Mouse (Mus musculus) Patski (cell line): Measurements from ENCODE around the gene Galp. TPM values are rescaled to one million over a fixed set of nuclear protein-coding genes. Genes with fewer than 3 reads are reported as not detected.
"Not testable (repeated sequence)": the region's sequence is repeated elsewhere in the genome, so short reads cannot be mapped to it uniquely, and the experiment has no call there.

ENCODE experiments used
- ATAC-seq: fragments of 100-300 bp; one replicate; pipeline ENCODE4 v1.8.0; 2021
- CTCF ChIA-PET: fragments of 350-600 bp; sonication (Branson Sonifier 250); formaldehyde crosslinking; loops from one replicate; lab custom pipeline; 2022; ENCODE audit warnings: inconsistent platforms; lab: Charles Lee
- POLR2A ChIA-PET: fragments of 350-600 bp; sonication (Branson Sonifier 250); formaldehyde crosslinking; loops from one replicate; lab custom pipeline; 2022; ENCODE audit warnings: antibody characterized with exemption, inconsistent platforms; lab: Charles Lee
- DNase-seq: peaks from one replicate; pipeline ENCODE4 v3.0.0-alpha.2; 2011; ENCODE audit warnings: low read depth, low spot score
- H3K27me3 ChIP-seq: fragments of 371-371 bp; one replicate; pipeline ENCODE4 v1.5.1; 2021
- CTCF ChIP-seq: fragments of 100-300 bp; IDR thresholded peaks from one replicate; pipeline ENCODE4 v1.5.1; 2021
- in situ Hi-C: fragments of 300-500 bp; cut with MboI; formaldehyde crosslinking; loops from 3 replicates; pipeline ENCODE4 v1.11.1; 2018; ENCODE audit warnings: low pct_unique_long_range_greater_than_20kb, mixed read lengths
- polyA plus RNA-seq: library from polyadenylated mRNA; unstranded; gene quantifications from one replicate; pipeline ENCODE4 v1.2.3, GENCODE M21; 2021

The Galp gene
- polyA plus RNA-seq, 1 experiment from 2014 or later = not detected

DNA sequence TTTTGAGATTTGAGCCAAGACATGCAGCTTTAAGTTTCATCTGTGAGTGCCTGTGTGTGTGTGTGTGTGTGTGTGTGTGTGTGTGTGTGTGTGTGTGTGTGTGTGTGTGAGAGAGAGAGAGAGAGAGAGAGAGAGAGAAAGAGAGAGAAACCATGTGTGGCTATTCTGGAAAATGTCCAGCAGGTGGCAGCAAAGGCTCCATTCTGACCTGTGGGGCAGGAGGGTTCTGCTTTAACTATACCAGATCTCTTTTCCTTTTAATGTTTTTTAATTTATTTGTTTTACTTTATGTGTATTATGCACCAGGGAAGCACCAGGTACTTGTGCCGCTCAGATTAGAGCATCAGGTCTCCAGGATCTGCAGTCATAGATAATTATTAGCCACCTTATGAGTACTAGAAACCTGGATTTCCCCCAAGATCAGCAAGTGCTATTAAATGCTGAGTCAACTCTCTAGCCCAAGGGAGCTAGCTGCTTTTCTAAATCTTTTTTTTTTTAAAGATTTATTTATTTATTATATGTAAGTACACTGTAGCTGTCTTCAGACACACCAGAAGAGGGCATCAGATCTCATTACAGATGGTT lies 44.0 kb downstream of the Galp start:
- peak; percentile 57 for TF ChIP-seq CTCF
- ATAC-seq = peak; percentile 67
- CTCF ChIA-PET = interaction anchor here (0.7 to 1.7 kb wide), 11 partner anchors 10 to 62 kb away, joined by 3 to 14 read pairs (median 3); no protein-coding TSS in a partner anchor
- POLR2A ChIA-PET, in situ Hi-C loops: not testable (repeated sequence)
- peak; percentile 19 for DNase-seq
- peaks cover 23% of the 10 kb centered on the region for H3K27me3 ChIP-seq

DNA sequence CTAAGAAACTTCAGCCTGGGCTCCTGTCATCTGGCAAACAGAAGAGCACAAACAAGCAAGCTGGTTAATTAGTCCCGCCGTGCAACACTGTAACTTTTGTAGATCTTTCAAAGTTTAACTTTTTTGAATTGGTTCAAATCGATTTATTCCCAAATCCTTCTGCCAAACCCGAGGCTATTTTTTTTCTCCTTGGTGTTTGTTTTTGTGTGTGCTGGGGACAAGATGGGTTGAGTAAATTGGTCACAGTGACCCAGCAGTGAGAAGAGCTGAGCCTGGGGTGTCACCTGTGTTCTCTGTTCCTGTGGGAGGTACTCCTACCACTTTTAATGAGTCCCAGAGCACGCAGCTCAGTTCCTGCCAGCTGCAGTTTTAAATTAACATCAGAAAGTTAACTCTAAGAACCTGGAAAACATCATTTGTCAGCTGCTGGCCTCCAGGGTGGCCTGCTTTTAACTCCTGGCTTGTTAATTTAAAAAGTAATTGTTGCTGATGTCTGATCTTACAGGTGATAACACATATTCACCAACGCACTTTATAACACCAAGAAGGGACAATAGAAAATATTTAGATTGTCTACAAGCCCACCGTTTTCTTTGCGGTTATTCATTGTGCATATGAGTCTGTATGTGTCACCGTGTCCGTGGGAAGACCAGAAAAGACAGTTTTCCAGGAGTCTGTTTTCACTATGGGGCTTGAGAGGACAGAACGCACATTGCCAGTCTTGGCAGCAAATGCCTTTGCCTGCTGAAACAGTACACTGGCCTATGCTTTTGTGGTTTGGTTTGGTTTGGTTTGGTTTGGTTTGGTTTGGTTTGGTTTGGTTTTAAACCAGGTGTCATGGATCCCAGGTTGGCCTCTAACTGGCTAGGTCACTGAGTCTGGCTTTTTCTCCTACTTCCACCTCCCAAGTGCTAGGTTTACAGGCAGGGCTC lies 47.7 kb downstream of the Galp start:
- POLR2A ChIA-PET = no interaction called here
- CTCF ChIA-PET = interaction anchor here (1.7 kb wide), 1 partner anchor 14 kb away, joined by 4 read pairs; no protein-coding TSS in a partner anchor
- TF ChIP-seq CTCF = no peak
- peaks cover 18% of the 10 kb centered on the region for H3K27me3 ChIP-seq
- ATAC-seq (no peak), DNase-seq (no peak)
- in situ Hi-C loops = no loop called here

DNA sequence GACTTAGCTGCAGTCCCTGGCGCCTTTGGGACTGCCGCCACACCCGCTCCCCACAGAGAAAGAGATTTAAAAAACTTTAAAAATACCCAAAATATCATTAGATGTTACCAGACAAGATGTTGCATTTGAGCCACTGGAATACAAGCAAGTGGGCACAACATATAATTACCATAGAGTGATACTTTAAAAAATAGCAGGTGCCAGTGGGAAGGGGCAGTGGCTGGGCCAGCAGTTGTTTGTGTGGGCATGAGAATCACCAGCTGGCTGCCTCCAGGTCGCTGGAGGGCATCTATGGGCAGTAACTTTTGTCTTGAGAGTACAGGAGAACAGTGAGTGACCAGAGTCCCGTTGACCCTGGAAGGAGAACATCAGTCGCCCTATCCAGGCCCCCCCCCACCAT lies 55.5 kb downstream of the Galp start, which contains the start of gene Epp13:
TSS of gene Epp13 (plus strand) at position 301 of the 400 bp plus-strand sequence.
- ATAC-seq = no peak
- H3K27me3 ChIP-seq = peaks cover 13% of the 10 kb centered on the region
- no peak for TF ChIP-seq CTCF
- POLR2A ChIA-PET = no interaction called here
- DNase-seq = no peak
- in situ Hi-C loops = no loop called here
- CTCF ChIA-PET = no interaction called here

DNA sequence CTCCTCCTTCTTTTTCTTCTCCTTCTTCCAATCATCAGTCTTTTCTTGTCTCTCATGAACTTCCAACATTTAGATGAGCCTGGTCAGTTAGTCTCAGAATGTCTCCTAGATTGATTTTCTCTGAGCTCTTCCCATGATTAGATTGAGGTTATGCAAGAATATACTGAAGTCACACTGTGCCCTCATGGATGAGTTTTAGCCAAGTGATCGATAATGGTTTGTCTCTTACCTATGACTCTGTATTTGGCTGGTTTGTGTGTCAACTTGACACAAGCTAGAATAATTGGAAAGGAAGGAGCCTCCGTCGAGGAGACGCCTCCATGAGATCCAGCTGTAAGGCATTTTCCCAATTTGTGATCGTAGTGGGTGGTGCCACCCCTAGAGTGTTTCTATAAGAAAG lies 57.6 kb downstream of the Galp start:
- peaks cover 22% of the 10 kb centered on the region for H3K27me3 ChIP-seq
- ChIA-PET POLR2A (no interaction called here), CTCF (interaction anchor here (1.7 kb wide), 1 partner anchor 28 kb away, joined by 3 read pairs; no protein-coding TSS in a partner anchor)
- TF ChIP-seq CTCF = no peak
- ATAC-seq (no peak), DNase-seq (no peak)
- in situ Hi-C loops = no loop called here

DNA sequence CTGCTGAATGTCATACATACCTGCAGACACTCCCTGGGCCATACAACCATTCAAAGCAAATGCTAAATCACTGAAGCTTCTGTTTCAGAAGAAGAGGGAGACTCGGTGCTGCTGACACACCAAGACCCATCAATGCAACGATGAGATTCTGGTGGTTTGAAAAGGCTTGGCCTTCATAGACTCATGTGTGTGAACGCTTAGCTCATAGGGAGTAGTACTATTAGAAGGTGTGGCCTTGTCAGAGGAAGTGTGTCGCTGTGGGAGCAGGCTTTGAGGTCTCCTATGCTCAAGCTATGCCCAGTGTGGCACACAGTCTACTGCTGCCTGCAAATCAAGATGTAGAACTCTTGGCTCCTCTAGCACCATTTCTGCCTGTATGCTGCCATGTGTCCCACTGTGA lies 60.5 kb downstream of the Galp start:
- DNase-seq = no peak
- in situ Hi-C loops = no loop called here
- POLR2A ChIA-PET = no interaction called here

DNA sequence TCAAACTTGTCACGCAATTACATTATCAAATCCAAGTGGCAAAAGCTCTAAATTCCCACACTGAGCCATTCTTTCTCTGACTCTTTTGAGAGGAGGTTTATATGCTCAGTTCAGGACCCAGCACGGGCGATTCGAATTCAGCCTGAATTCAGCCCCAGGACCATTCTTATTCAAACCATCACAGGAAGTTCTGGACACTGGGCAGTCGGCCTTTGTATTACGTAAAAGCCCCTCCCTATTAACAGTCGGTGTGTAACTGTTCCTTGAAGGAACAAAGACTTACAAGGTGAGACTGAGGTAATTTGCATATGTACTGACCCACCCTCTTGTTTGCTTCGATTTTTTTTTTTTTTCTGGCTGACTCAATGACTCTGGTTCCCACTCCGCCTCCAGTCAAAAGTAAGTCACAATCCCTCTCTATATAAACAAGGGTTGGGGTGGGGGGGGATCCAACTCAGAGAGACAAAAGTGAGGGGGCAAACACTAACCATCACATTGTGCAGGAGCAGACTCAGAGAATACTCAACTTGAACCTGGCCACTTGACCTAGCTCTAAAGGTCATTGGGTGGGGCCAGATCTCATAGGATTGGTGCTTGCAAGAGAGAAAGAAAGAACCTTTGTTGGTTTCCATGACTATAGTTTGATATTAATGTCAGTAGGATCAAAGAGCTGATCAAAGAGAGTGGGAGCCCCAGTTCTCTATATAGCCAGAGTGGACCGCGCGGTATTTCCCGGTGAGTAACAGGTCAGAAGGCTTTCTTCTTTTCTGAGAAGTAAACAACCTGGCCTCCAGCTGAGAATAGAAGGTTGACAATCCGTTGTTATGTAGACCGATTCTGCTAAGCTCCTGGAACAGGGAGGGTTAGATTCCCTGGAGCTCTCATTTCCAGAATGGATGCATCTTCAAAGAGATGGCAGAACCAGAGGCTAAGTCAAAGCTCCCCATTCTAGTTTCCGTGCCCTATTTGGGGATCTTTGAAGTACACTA lies 61.6 kb downstream of the Galp start:
- DNase-seq (no peak), ATAC-seq (no peak)
- in situ Hi-C loops = no loop called here
- peaks cover 33% of the 10 kb centered on the region for H3K27me3 ChIP-seq
- CTCF ChIA-PET = interaction anchor here (0.6 kb wide), 1 partner anchor 18 kb away, joined by 3 read pairs; no protein-coding TSS in a partner anchor
- POLR2A ChIA-PET = no interaction called here
- no peak for TF ChIP-seq CTCF

More for the DNA sequence above, 60.5 kb downstream of the Galp start:
- CTCF ChIA-PET = interaction anchor here (0.9 to 1.1 kb wide), 2 partner anchors 8 to 17 kb away, joined by 3 to 5 read pairs; no protein-coding TSS in a partner anchor
- ATAC-seq = no peak
- peaks cover 30% of the 10 kb centered on the region for H3K27me3 ChIP-seq
- TF ChIP-seq CTCF = no peak

DNA sequence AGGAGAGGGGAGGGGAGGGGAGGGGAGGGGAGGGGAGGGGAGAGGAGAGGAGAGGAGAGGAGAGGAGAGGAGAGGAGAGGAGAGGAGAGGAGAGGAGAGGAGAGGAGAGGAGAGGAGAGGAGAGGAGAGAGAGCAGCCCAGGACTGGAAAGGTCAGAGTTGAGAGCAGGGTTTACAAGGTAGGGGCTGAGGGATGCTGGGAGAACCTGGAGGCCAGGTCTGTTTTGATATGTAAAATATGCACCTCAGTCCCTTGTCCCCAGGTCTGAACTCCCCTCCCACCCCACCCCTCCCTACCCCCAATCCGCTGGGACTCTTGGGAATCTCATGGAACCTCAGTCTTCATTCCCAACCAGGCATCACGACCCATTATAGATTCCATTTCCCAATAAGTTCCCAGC lies 63.1 kb downstream of the Galp start:
- ATAC-seq, POLR2A ChIA-PET, in situ Hi-C loops, DNase-seq, CTCF ChIA-PET: not testable (repeated sequence)
- peaks cover 33% of the 10 kb centered on the region for H3K27me3 ChIP-seq

DNA sequence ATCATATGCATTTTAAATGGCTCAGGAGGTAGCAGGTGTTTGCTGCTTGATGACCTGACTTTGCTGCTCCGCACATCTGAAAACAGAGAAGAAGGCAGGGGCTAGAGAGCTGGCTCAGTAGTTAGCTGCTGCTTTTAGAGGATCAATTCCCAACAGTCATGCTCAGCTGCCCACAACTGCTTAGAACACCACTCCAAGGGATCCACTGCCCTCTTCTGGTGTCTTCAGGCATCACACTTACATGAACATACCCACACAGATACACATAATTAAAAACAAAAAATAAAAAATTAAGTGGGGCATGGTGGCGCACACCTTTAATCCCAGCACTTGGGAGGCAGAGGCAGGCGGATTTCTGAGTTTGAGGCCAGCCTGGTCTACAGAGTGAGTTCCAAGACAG lies 65.2 kb downstream of the Galp start:
- in situ Hi-C loops = no loop called here
- no peak for ATAC-seq

DNA sequence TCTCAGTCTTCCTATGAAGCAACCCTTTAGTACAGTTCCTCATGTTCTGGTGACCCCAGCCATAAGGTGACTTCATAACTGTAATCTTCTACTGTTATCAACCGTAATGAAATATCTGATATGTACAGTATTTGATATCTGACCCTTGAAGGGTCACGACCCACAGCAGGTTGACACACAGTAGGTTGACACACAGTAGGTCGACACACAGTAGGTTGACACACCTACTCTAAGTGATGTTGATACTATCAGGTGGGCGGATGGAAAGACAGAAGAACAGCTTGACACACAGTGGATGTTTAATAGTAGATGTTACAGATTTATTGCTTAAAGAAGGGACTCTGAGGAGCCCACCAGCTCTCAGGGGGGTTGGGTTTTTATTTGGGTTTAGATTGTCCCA lies 66.1 kb downstream of the Galp start:
- in situ Hi-C loops = no loop called here
- ATAC-seq = no peak
- ChIA-PET POLR2A (no interaction called here), CTCF (interaction anchor here (0.7 kb wide), 1 partner anchor 20 kb away, joined by 3 read pairs; no protein-coding TSS in a partner anchor)
- DNase-seq = no peak
- TF ChIP-seq CTCF = no peak
- peaks cover 26% of the 10 kb centered on the region for H3K27me3 ChIP-seq

More for the DNA sequence above, 65.2 kb downstream of the Galp start:
- POLR2A ChIA-PET = no interaction called here
- CTCF ChIA-PET = no interaction called here
- TF ChIP-seq CTCF = peak; percentile 32
- DNase-seq = no peak
- peaks cover 24% of the 10 kb centered on the region for H3K27me3 ChIP-seq

DNA sequence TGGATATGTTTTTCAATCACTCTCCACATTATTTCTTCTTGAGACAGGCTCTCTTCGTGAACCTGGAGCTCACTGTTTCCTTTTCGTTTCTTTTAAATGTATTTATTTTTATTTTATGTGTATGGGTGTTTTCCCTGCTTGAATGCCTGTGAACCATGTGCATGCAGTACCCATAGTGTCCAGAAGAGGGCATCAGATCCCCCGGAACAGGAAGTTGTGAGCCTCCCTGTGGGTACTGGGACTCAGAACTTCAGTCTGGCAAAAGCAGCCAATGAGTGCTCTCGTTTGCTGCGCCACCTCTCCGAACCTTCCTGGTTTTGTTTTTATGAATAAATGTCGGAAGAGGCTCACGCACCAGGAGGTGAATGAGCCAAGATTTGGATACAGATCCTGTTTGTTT lies 68.8 kb downstream of the Galp start:
- CTCF ChIA-PET = interaction anchor here (1.4 kb wide), 1 partner anchor 8 kb away, joined by 5 read pairs; no protein-coding TSS in a partner anchor
- in situ Hi-C loops = no loop called here
- ATAC-seq = no peak
- TF ChIP-seq CTCF = peak; percentile 51
- POLR2A ChIA-PET = no interaction called here
- DNase-seq = no peak
- H3K27me3 ChIP-seq = peaks cover 13% of the 10 kb centered on the region

Other genes with a start within 250 kb of the Galp start
- gene Vmn1r65, start 186.1 kb upstream of the Galp start, polyA plus RNA-seq = not detected
- gene Nlrp4c, start 151.9 kb upstream of the Galp start, polyA plus RNA-seq = not detected
- gene Zfp787, start 41.1 kb upstream of the Galp start, polyA plus RNA-seq = 31.1 TPM
- 30.6 TPM for gene Zfp444, start 24.9 kb upstream of the Galp start, polyA plus RNA-seq
- gene Zscan5b, start 25.2 kb downstream of the Galp start, polyA plus RNA-seq = not detected
- not detected for gene Epp13, start 55.6 kb downstream of the Galp start, polyA plus RNA-seq
- gene Zfp667, start 89.5 kb downstream of the Galp start, polyA plus RNA-seq = 3.6 TPM
- not detected for gene Zfp583, start 134.2 kb downstream of the Galp start, polyA plus RNA-seq
- gene Gm3854, start 146.7 kb downstream of the Galp start, polyA plus RNA-seq = 0.99 TPM
- gene Zfp78, start 166.2 kb downstream of the Galp start, polyA plus RNA-seq = 3.4 TPM
- 7.6 TPM for gene Zfp28, start 186.2 kb downstream of the Galp start, polyA plus RNA-seq
- 0.36 TPM for gene Smim17, start 201.6 kb downstream of the Galp start, polyA plus RNA-seq
- gene Gm20715, start 213.2 kb downstream of the Galp start, polyA plus RNA-seq = not detected
- gene Olfr1344, start 241.6 kb downstream of the Galp start, polyA plus RNA-seq = not detected